Mouse (Mus musculus) adrenal gland, adult 18-20 months (tissue): ENCODE measurements at regions not wholly inside any gene's neighbourhood (a gene's known extent, or its start where the extent isn't known, plus 50 kb on each side); places are given as distances from the start of the nearest gene placed in this dataset.
A peak's percentile ranks its signal among the peaks of the same experiment; 100 is the strongest.

ENCODE experiments used
- DNase-seq, 2 experiments: peaks; one replicate each; pipeline ENCODE4 v3.0.0; 2021 to 2022; ENCODE audit warnings: low spot score in 2 of 2

GRCm38 (mm10) chr1:186245723-186246440, 128.8 kb upstream of the Lyplal1 start:
- DNase-seq: no peak

- DNase-seq: peak in 1 of 2 experiments; percentile 32
These were observed 124.0 kb upstream of the Lyplal1 start for GRCm38 (mm10) chr1:186241112-186241511.

- DNase-seq: no peak
These were observed 120.4 kb upstream of the Lyplal1 start for GRCm38 (mm10) chr1:186237556-186237955.

- no peak for DNase-seq
These were observed 119.3 kb upstream of the Lyplal1 start for GRCm38 (mm10) chr1:186236267-186237020.

- no peak for DNase-seq
These were observed 117.4 kb upstream of the Lyplal1 start for GRCm38 (mm10) chr1:186234536-186234935.

- DNase-seq: no peak
These were observed 113.4 kb upstream of the Lyplal1 start for GRCm38 (mm10) chr1:186230476-186230875.

GRCm38 (mm10) chr1:186229856-186230255, 112.7 kb upstream of the Lyplal1 start:
- no peak for DNase-seq

- DNase-seq: no peak
These were observed 111.3 kb upstream of the Lyplal1 start for GRCm38 (mm10) chr1:186228396-186228795.

- no peak for DNase-seq
These were observed 107.1 kb upstream of the Lyplal1 start for GRCm38 (mm10) chr1:186224231-186224630.

- DNase-seq: no peak
These were observed 106.3 kb upstream of the Lyplal1 start for GRCm38 (mm10) chr1:186223417-186223816.

GRCm38 (mm10) chr1:186218995-186219394, 101.9 kb upstream of the Lyplal1 start:
- no peak for DNase-seq

- DNase-seq: no peak
These were observed 100.1 kb upstream of the Lyplal1 start for GRCm38 (mm10) chr1:186217198-186217597.

- DNase-seq: no peak
These were observed 87.0 kb upstream of the Lyplal1 start for GRCm38 (mm10) chr1:186204151-186204550.

GRCm38 (mm10) chr1:186202536-186202935, 85.4 kb upstream of the Lyplal1 start:
- DNase-seq: no peak

GRCm38 (mm10) chr1:186198391-186198790, 81.3 kb upstream of the Lyplal1 start:
- DNase-seq: no peak

- DNase-seq: no peak
These were observed 79.9 kb upstream of the Lyplal1 start for GRCm38 (mm10) chr1:186197057-186197456.

- DNase-seq: no peak
These were observed 72.3 kb upstream of the Lyplal1 start for GRCm38 (mm10) chr1:186189390-186189789.

- DNase-seq: no peak
These were observed 70.3 kb upstream of the Lyplal1 start for GRCm38 (mm10) chr1:186187372-186187771.

- no peak for DNase-seq
These were observed 66.1 kb upstream of the Lyplal1 start for GRCm38 (mm10) chr1:186183204-186183651.

- DNase-seq: peak; percentile 34 to 35
These were observed 65.5 kb upstream of the Lyplal1 start for GRCm38 (mm10) chr1:186182498-186183203.

- DNase-seq: no peak
These were observed 59.9 kb upstream of the Lyplal1 start for GRCm38 (mm10) chr1:186177019-186177418.
